Mouse (Mus musculus) heart, adult 18-20 months (tissue): ENCODE measurements around the gene Hoxc8. TPM values are rescaled to one million over a fixed set of nuclear protein-coding genes. Genes with fewer than 3 reads are reported as not detected.

Experiments
- DNase-seq, 2 experiments: peaks; one replicate each; pipeline ENCODE4 v3.0.0; 2021 to 2022; ENCODE audit warnings: mixed read lengths in 1 of 2
- microRNA-seq, 2 experiments: library from miRNA; unstranded; fragments of <30 nt; microRNA quantifications; one replicate each; pipeline ENCODE4 v1.2.0; 2022
- total RNA-seq, 2 experiments: library from RNA; stranded (reverse); gene quantifications; 2 replicates each; pipeline ENCODE4 v1.2.3; 2021

Hoxc8 gene
- total RNA-seq, 2 experiments from 2014 or later, result not detected

- DNase-seq, result no peak
These were observed 42.5 kb downstream of the Hoxc8 start for GRCm38 (mm10) chr15:103032646-103033575.

- no peak for DNase-seq
These were observed 43.8 kb downstream of the Hoxc8 start for GRCm38 (mm10) chr15:103034043-103034806.

GRCm38 (mm10) chr15:103034807-103035547 lies 44.6 kb downstream of the Hoxc8 start:
- peak in 1 of 2 experiments; percentile 7 for DNase-seq

- DNase-seq, result no peak
These were observed 45.1 kb downstream of the Hoxc8 start for GRCm38 (mm10) chr15:103035548-103035881.

- no peak for DNase-seq
These were observed 47.2 kb downstream of the Hoxc8 start for GRCm38 (mm10) chr15:103037579-103037978.

- no peak for DNase-seq
These were observed 48.5 kb downstream of the Hoxc8 start for GRCm38 (mm10) chr15:103038701-103039480.

GRCm38 (mm10) chr15:103039609-103040008 lies 49.2 kb downstream of the Hoxc8 start:
- DNase-seq, result no peak

- no peak for DNase-seq
These were observed 50.2 kb downstream of the Hoxc8 start for GRCm38 (mm10) chr15:103040601-103041000.

- DNase-seq, result no peak
These were observed 51.2 kb downstream of the Hoxc8 start for GRCm38 (mm10) chr15:103041613-103042012.

- no peak for DNase-seq
These were observed 51.8 kb downstream of the Hoxc8 start for GRCm38 (mm10) chr15:103042209-103042608.

Small RNA genes lying within 50 kb of the gene (microRNA-seq; reads per million reads assigned to microRNA genes)
- gene Mir196a-2, result 1.5 to 4.1 reads per million in 2 experiments
- gene Mir615, result 4.6 to 15.1 reads per million in 2 experiments

Other genes starting within 250 kb of the Hoxc8 start
- gene Hoxc13, start 69.5 kb upstream of the Hoxc8 start, total RNA-seq, result not detected
- gene Hoxc12, start 53.9 kb upstream of the Hoxc8 start, total RNA-seq, result not detected
- gene Hoxc11, start 36.2 kb upstream of the Hoxc8 start, total RNA-seq, result not detected
- not detected for gene Hoxc10, start 23.8 kb upstream of the Hoxc8 start, total RNA-seq
- under 1 TPM in 1 of 2 experiments, not detected in 1; 0.18 TPM for gene Hoxc5, start 23.2 kb upstream of the Hoxc8 start, total RNA-seq
- gene Hoxc9, start 14.2 kb upstream of the Hoxc8 start, total RNA-seq, result not detected
- gene Hoxc6, start 7.7 kb downstream of the Hoxc8 start, total RNA-seq, result under 1 TPM in 1 of 2 experiments, not detected in 1; 0.18 TPM
- gene Hoxc4, start 28.3 kb downstream of the Hoxc8 start, total RNA-seq, result under 1 TPM in 1 of 2 experiments, not detected in 1; 0.23 TPM
- 10 to 100 TPM; 10.9 to 12.9 TPM for gene Smug1, start 176.5 kb downstream of the Hoxc8 start, total RNA-seq
- 10 to 100 TPM; 49.8 to 53.1 TPM for gene Cbx5, start 249.2 kb downstream of the Hoxc8 start, total RNA-seq
- 100 to 1,000 TPM; 147 to 150 TPM for gene Hnrnpa1, start 249.8 kb downstream of the Hoxc8 start, total RNA-seq